Mouse (Mus musculus) kidney, adult 9 months (tissue): ENCODE data around the gene Kcnj4.
"Not testable (repeated sequence)": the region's sequence is repeated elsewhere in the genome, so short reads cannot be mapped to it uniquely, and the experiment has no call there.

Experiments used
- DNase-seq: peaks from one replicate; pipeline ENCODE4 v3.0.0; 2022

The Kcnj4 gene

GRCm38 (mm10) chr15:79511553-79512320, 6.7 kb upstream of the Kcnj4 start:
- DNase-seq = peak; percentile 72

- DNase-seq = no peak
Observed at GRCm38 (mm10) chr15:79510425-79510824, 5.4 kb upstream of the Kcnj4 start.

- no peak for DNase-seq
Observed at GRCm38 (mm10) chr15:79509998-79510397, 5.0 kb upstream of the Kcnj4 start.

GRCm38 (mm10) chr15:79507055-79507828, 2.2 kb upstream of the Kcnj4 start:
- peak; percentile 71 for DNase-seq

GRCm38 (mm10) chr15:79506460-79506859, 1.4 kb upstream of the Kcnj4 start:
- DNase-seq = no peak

- DNase-seq = peak; percentile 46
Observed at GRCm38 (mm10) chr15:79505616-79506283, 709 bp upstream of the Kcnj4 start.

- DNase-seq = no peak
Observed at GRCm38 (mm10) chr15:79503438-79503837, 1.6 kb downstream of the Kcnj4 start.

GRCm38 (mm10) chr15:79502891-79503341, 2.1 kb downstream of the Kcnj4 start:
- DNase-seq = no peak

GRCm38 (mm10) chr15:79500110-79500509, 4.9 kb downstream of the Kcnj4 start:
- DNase-seq = no peak

- no peak for DNase-seq
Observed at GRCm38 (mm10) chr15:79493527-79493926, 11.5 kb downstream of the Kcnj4 start.

GRCm38 (mm10) chr15:79489463-79489862, 15.6 kb downstream of the Kcnj4 start:
- DNase-seq = no peak

GRCm38 (mm10) chr15:79481181-79481688, 23.8 kb downstream of the Kcnj4 start:
- no peak for DNase-seq

GRCm38 (mm10) chr15:79477227-79477626, 27.8 kb downstream of the Kcnj4 start:
- no peak for DNase-seq

GRCm38 (mm10) chr15:79473638-79474355, 31.2 kb downstream of the Kcnj4 start:
- DNase-seq = no peak

- DNase-seq = no peak
Observed at GRCm38 (mm10) chr15:79473042-79473441, 32.0 kb downstream of the Kcnj4 start.

- DNase-seq = no peak
Observed at GRCm38 (mm10) chr15:79471095-79471494, 33.9 kb downstream of the Kcnj4 start.

- DNase-seq = no peak
Observed at GRCm38 (mm10) chr15:79470583-79470982, 34.5 kb downstream of the Kcnj4 start.

- DNase-seq = no peak
Observed at GRCm38 (mm10) chr15:79469577-79469976, 35.5 kb downstream of the Kcnj4 start.

GRCm38 (mm10) chr15:79466601-79467286, 38.3 kb downstream of the Kcnj4 start:
- peak; percentile 86 for DNase-seq

GRCm38 (mm10) chr15:79456546-79456945, 48.5 kb downstream of the Kcnj4 start:
- DNase-seq = no peak

- not testable (repeated sequence) for DNase-seq
Observed at GRCm38 (mm10) chr15:79456104-79456503, 48.9 kb downstream of the Kcnj4 start.
